Mouse (Mus musculus): ENCODE data around the gene Olfr558. TPM values are rescaled to one million over a fixed set of nuclear protein-coding genes. Genes with fewer than 3 reads are reported as not detected.

The Olfr558 gene
- polyA plus RNA-seq (2012; ENCODE audit: insufficient read depth, insufficient read length, low replicate concordance, missing spikeins): not detected in 2 replicates

DNA sequence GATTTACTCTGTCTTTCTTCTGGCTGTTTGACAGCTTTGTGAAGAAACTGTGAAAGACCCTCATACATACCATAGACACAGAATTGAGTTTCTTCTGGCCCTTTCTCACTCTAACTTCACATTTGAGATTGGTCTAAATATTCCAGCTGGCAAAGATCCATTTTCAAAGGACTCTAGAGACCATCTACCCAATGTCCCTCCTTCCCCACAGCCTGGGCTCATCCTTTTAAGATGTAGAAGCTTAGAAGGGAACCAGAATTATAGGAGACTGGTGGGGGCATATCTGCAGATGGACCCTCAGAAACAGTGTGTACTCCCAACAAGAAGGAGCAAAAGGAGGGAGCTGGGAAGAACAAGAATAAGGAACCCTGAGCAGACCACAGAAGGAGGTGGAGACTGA lies at the start of gene Olfr558:
Gene Olfr558, plus strand, starts transcription at position 301 of the 400 bp plus-strand sequence.
- Histone ChIP-seq H3K4me3 (ENCODE audit: insufficient read depth, low read depth, low read length) (no peak within 1 kb of the TSS), H3K27ac (ENCODE audit: insufficient read depth, low read depth, low read length) (no peak within 1 kb of the TSS), H3K4me1 (ENCODE audit: control insufficient read depth, insufficient read depth, low read length) (no peaks in the 10 kb centered on the region)
- TF ChIP-seq POLR2A (IDR thresholded peaks at IDR 0.05; ENCODE audit: insufficient read depth, low read depth, low read length): no peak
- TF ChIP-seq CTCF (IDR thresholded peaks at IDR 0.05; ENCODE audit: insufficient read depth, low read depth, low read length): no peak

DNA sequence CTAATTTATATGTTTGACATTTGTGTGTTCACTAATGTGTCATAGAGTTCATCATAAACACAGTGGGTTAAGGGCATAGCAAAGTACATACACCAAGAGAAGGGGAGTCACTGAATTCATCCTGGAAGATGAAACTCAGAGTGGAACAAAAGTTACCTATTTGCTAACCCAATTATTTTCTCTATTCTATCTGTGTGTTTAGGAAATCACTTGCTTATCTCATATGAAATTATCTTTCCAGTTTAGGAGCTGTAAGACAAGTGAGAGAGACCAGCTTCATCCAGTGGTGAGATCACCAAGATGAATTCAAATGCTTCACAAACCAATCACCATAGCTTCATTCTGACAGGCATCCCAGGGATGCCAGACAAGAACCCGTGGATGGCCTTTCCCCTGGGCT lies 43.5 kb upstream of the Olfr558 start, which contains the start of gene Olfr555:
Gene Olfr555, plus strand, starts transcription at position 301 of the 400 bp plus-strand sequence.
- Histone ChIP-seq H3K4me1 (ENCODE audit: control insufficient read depth, insufficient read depth, low read length) (no peaks in the 10 kb centered on the region), H3K27ac (ENCODE audit: insufficient read depth, low read depth, low read length) (no peak within 1 kb of the TSS), H3K4me3 (ENCODE audit: insufficient read depth, low read depth, low read length) (no peak within 1 kb of the TSS)
- WGBS: 72% methylated on average over 1 of the region's 1 CpGs
- TF ChIP-seq POLR2A (IDR thresholded peaks at IDR 0.05; ENCODE audit: insufficient read depth, low read depth, low read length) (no peak), CTCF (IDR thresholded peaks at IDR 0.05; ENCODE audit: insufficient read depth, low read depth, low read length) (no peak)

DNA sequence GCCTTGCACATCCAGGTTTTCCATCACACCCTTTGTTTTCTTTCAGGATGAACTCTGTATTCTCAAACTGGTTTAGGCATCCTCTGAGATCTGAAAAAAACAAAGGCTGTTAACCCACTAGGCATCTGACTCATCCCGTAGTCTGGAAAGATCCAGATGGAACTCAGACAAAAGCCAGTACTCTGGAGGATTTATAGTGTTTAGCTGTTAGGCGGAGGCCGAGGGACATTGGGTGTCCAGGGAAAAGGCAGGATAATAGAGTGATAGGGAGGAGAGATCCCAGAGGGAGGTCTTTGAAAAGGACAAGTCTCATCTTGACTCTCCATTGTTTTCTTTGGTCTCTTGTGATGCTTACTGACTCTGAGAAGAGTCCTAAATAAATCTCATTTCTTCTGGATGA lies 37.4 kb upstream of the Olfr558 start, which contains the start of gene Olfr556:
Gene Olfr556, plus strand, starts transcription at position 301 of the 400 bp plus-strand sequence.
- 58% methylated on average over 3 of the region's 3 CpGs for WGBS
- TF ChIP-seq POLR2A (IDR thresholded peaks at IDR 0.05; ENCODE audit: insufficient read depth, low read depth, low read length) (no peak), CTCF (IDR thresholded peaks at IDR 0.05; ENCODE audit: insufficient read depth, low read depth, low read length) (no peak)
- H3K27ac ChIP-seq (ENCODE audit: insufficient read depth, low read depth, low read length): no peak within 1 kb of the TSS

DNA sequence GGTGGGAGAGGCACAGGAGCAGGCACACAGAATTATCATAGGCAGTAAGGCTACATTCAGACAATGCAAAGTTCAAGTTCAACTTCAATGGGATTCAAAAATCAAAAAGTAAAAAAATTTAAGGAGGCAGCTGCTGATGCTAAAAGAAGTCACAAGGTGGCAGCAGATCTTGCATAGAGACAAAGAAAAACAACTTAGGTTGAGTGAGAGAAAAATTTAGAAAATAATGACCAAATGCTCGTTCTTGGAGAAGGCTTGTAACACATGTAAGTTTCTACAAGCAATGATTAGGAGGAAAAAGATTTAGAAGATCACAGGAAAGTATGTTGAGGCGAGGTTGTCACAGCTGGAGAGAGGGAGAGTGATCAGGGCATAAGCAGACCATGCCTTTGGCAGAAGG lies 36.6 kb upstream of the Olfr558 start:
- H3K4me3 ChIP-seq (ENCODE audit: insufficient read depth, low read depth, low read length): no peak overlapping the region
- TF ChIP-seq POLR2A (IDR thresholded peaks at IDR 0.05; ENCODE audit: insufficient read depth, low read depth, low read length): no peak
- TF ChIP-seq CTCF (IDR thresholded peaks at IDR 0.05; ENCODE audit: insufficient read depth, low read depth, low read length): no peak
- H3K4me1 ChIP-seq (ENCODE audit: control insufficient read depth, insufficient read depth, low read length): no peaks in the 10 kb centered on the region
- 20% methylated on average over 2 of the region's 2 CpGs for WGBS
- H3K27ac ChIP-seq (ENCODE audit: insufficient read depth, low read depth, low read length): no peak overlapping the region

More for the DNA sequence above, 37.4 kb upstream of the Olfr558 start, which contains the start of gene Olfr556:
- Histone ChIP-seq H3K4me3 (ENCODE audit: insufficient read depth, low read depth, low read length) (no peak within 1 kb of the TSS), H3K4me1 (ENCODE audit: control insufficient read depth, insufficient read depth, low read length) (no peaks in the 10 kb centered on the region)

DNA sequence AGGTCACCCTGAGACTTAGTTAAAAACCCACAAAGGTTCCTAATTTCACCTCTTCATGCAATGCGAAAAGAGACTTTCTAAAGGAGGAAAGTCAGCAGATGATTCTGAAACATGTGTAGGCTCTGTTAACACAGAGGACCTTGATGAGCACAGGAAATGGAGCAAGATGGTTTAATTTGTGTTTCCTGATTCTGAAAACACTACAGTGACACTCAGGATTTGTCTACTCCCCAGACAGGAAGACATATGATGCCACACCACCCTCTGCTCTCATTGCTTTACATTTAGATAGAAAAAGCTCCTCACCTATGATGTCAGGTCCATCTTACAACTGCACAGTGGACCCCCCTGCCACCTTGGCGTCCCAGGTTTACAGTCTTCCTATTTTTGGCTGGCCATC lies 25.8 kb upstream of the Olfr558 start:
- Histone ChIP-seq H3K4me3 (ENCODE audit: insufficient read depth, low read depth, low read length) (no peak overlapping the region), H3K27ac (ENCODE audit: insufficient read depth, low read depth, low read length) (no peak overlapping the region), H3K4me1 (ENCODE audit: control insufficient read depth, insufficient read depth, low read length) (no peaks in the 10 kb centered on the region)
- no peak for TF ChIP-seq POLR2A (IDR thresholded peaks at IDR 0.05; ENCODE audit: insufficient read depth, low read depth, low read length)
- TF ChIP-seq CTCF (IDR thresholded peaks at IDR 0.05; ENCODE audit: insufficient read depth, low read depth, low read length): no peak
- 92% methylated on average over 2 of the region's 2 CpGs for WGBS

DNA sequence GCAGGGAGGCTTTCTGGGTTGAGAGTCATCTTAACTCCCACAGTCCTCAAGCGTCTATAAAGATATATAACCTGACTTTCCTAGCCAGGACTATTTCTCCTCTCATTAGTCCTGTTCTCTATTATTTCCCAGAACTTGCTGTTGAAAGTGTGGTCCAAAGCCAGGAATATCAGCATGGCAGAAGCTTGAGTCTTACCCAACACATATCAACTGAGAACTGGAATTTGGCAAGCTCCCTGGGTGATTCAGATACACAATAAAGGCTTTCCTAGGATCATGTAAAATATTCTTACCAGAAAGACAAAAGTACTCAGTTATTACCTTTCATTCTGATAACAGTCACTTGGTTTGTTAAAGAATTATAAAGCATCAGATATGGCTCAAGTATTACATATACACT lies 20.1 kb upstream of the Olfr558 start:
- WGBS: 90% methylated on average over 1 of the region's 1 CpGs
- Histone ChIP-seq H3K4me1 (ENCODE audit: control insufficient read depth, insufficient read depth, low read length) (no peaks in the 10 kb centered on the region), H3K27ac (ENCODE audit: insufficient read depth, low read depth, low read length) (no peak overlapping the region), H3K4me3 (ENCODE audit: insufficient read depth, low read depth, low read length) (no peak overlapping the region)
- no peak for TF ChIP-seq CTCF (IDR thresholded peaks at IDR 0.05; ENCODE audit: insufficient read depth, low read depth, low read length)
- no peak for TF ChIP-seq POLR2A (IDR thresholded peaks at IDR 0.05; ENCODE audit: insufficient read depth, low read depth, low read length)

DNA sequence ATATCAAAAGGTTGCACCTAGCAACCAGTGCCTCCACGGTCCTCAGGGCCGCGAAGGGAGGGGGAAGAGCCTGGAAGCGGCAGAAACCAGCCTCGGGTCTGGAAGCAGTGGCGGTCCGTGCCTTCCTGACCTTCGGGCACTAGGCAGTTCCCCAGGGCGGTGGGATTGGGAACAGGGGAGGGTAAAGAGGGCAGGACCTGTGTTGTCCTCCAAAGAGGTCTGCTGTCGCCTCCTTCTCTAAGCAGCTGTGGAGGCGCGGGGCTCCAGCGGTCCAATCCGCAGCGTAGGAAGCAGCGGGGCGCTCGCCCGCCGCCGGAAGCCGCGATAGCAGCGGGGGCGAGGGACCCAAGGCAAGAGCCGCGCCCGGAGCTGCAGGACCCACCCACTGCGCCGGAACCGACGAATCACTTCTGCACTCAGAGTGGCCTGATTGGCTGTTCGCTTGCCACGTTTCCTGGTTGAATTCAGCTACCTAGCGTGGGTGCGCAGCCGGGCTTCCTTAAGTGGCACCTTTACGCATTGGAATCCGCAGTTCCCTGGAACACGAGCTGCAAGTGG lies 15.0 kb upstream of the Olfr558 start, which contains the start of gene Trim68:
Gene Trim68, minus strand, starts transcription at position 384 of the 558 bp plus-strand sequence.
- TF ChIP-seq POLR2A (IDR thresholded peaks at IDR 0.05; ENCODE audit: insufficient read depth, low read depth, low read length) (peak; percentile 49; the same call in 1 of the 2 replicates), CTCF (IDR thresholded peaks at IDR 0.05; ENCODE audit: insufficient read depth, low read depth, low read length) (no peak)
- Histone ChIP-seq H3K4me1 (ENCODE audit: control insufficient read depth, insufficient read depth, low read length) (no peaks in the 10 kb centered on the region), H3K4me3 (ENCODE audit: insufficient read depth, low read depth, low read length) (peak within 1 kb of the TSS; percentile 63), H3K27ac (ENCODE audit: insufficient read depth, low read depth, low read length) (peak within 1 kb of the TSS; percentile 22)
- under 1% methylated on average over 40 of the region's 40 CpGs for WGBS

DNA sequence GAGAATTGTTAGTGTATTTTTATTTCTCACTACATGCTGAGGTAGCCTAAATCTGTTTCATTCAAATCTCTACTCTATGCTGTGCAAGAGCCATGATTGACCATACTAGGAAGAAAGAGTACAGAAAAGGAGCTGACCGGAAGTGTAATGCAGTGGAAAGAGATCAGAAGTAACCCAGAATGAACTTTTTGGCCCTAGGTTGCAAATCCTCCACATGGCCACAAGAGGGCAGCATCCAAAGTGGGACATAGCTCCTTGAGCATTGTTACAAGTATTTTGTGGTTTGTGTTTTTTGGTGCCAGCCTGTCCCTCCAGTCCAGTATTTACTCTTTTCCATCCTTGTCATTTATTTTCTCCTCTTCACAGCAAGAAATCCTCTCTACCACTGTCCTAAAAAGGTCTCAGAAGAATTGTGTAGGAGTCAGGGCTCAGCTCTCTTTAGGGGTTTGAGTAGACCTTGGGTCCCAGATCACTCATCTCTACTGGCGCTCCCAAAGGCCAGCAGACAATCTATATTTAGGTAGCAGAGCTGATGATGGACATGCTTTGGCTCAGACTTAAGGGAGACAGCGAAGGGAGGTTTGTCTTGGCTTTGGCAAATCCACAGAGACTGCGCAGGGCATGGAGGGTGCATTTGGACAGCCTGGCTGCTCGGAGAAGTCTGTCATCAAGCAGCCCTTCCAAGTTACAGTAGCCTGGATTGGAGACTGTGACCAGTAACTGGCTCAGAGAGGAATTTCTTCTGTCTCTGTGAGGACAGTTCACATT lies 6.5 kb upstream of the Olfr558 start, which contains the start of gene Olfr557:
Gene Olfr557, plus strand, starts transcription at position 553 of the 768 bp plus-strand sequence.
- no peaks in the 10 kb centered on the region for H3K4me1 ChIP-seq (ENCODE audit: control insufficient read depth, insufficient read depth, low read length)
- TF ChIP-seq CTCF (IDR thresholded peaks at IDR 0.05; ENCODE audit: insufficient read depth, low read depth, low read length) (no peak), POLR2A (IDR thresholded peaks at IDR 0.05; ENCODE audit: insufficient read depth, low read depth, low read length) (no peak)
- H3K27ac ChIP-seq (ENCODE audit: insufficient read depth, low read depth, low read length): no peak within 1 kb of the TSS
- H3K4me3 ChIP-seq (ENCODE audit: insufficient read depth, low read depth, low read length): no peak within 1 kb of the TSS
- WGBS: 76% methylated on average over 5 of the region's 5 CpGs

DNA sequence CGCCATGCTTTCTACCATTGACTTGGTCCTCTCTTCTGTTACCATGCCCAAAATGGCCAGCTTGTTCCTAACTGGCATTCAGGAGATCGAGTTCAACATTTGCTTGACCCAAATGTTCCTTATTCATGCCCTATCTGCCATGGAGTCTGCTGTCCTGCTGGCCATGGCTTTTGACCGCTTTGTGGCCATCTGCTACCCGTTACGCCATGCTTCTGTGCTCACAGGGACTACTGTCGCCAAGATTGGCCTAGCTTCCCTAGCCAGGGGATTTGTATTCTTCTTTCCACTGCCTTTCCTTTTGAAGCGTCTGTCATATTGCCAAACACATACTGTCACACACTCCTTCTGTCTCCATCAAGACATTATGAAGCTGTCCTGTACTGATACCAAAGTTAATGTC lies 3.6 kb upstream of the Olfr558 start:
- no peaks in the 10 kb centered on the region for H3K4me1 ChIP-seq (ENCODE audit: control insufficient read depth, insufficient read depth, low read length)
- TF ChIP-seq POLR2A (IDR thresholded peaks at IDR 0.05; ENCODE audit: insufficient read depth, low read depth, low read length) (no peak), CTCF (IDR thresholded peaks at IDR 0.05; ENCODE audit: insufficient read depth, low read depth, low read length) (no peak)
- H3K4me3 ChIP-seq (ENCODE audit: insufficient read depth, low read depth, low read length): no peak overlapping the region
- no peak overlapping the region for H3K27ac ChIP-seq (ENCODE audit: insufficient read depth, low read depth, low read length)
- WGBS: 91% methylated on average over 7 of the region's 7 CpGs

Data from olfactory bulb, adult 2 months (tissue).